Mouse (Mus musculus) myocyte (in vitro differentiated cells): Measurements from ENCODE around the gene Plekhb2.

Source experiments
- MAX ChIP-seq: IDR thresholded peaks from one replicate; pipeline ENCODE4 v1.6.1; 2011; ENCODE audit warnings: low read depth, mild to moderate bottlenecking, control low read depth
- POLR2A ChIP-seq: IDR thresholded peaks from one replicate; pipeline ENCODE4 v1.6.1; 2011; ENCODE audit warnings: low read depth, mild to moderate bottlenecking, control low read depth, moderate library complexity; ENCODE audit not compliant: insufficient read length
- POLR2AphosphoS2 ChIP-seq: IDR thresholded peaks from one replicate; pipeline ENCODE4 v1.6.1; 2011; ENCODE audit warnings: low read depth, control low read depth; ENCODE audit not compliant: insufficient read length
- TCF3 ChIP-seq: IDR thresholded peaks from one replicate; pipeline ENCODE4 v1.6.1; 2011; ENCODE audit warnings: low read depth, control low read depth; ENCODE audit not compliant: insufficient read length

GRCm38 (mm10) chr1:34896102-34896501 is 46.3 kb downstream of the Plekhb2 start:
- TF ChIP-seq TCF3: no peak
- no peak for TF ChIP-seq MAX
- no peak for TF ChIP-seq POLR2A
- TF ChIP-seq POLR2AphosphoS2: no peak
